Mouse (Mus musculus): ENCODE measurements at regions not wholly inside any gene's neighbourhood (a gene's known extent, or its start where the extent isn't known, plus 50 kb on each side); places are given as distances from the start of the nearest gene placed in this dataset.

DNA sequence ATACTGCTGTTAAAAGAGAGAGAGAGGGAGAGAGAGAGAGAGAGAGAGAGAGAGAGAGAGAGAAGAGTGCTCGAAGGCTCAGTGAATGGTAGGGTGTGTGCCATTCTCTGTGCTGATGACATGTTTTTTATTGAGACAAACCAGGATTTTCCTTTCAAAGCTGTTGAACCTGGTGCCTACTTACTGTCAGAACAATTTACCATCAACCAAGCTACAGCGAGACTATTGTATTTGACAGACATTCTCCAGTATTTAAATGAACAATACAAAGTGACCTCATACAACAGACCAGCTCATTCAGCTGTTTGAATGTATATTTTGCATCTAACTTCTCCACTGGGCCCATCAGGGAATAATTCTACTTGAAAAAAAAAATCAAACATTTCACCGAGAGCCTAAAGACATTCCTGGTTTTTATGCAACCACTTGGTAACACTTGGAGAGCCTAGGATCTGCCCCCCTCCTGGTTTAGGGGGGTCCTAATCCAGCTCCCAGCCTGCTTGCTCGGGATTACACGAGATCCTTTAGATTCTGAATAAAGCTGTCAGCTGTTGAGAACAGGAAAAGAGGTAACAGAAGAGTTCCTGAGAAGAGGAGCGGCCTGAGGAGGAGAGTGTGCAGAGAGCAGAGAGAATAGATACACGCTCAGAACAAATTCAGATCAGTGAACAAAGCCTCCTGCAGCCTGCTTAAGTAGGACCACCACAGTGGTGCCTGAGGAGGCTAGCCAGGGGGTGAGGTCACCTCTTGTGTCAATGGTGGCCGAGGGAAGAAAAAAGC is 117.3 kb downstream of the Anapc10 start:
- WGBS = 25% methylated on average over 8 of the region's 8 CpGs
- peak; percentile 39 for DNase-seq (ENCODE audit: extremely low spot score, low spot score)

DNA sequence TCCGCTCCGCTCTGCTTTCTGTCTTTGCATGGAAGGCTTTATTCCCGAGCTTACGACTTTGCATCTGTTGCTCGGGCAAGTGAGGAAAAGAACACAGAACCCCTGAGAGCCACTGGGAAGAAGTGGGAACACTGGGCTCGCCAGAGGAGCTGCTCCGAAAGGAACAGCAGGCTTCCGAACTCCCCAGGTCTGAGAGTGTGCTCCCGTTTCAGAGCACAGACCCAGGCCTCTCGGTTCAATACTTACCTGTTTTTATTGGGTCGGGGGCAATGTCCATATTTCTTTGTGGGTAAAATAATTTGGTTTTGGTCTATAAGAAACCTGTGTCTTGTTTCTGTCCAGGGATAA is 117.9 kb downstream of the Anapc10 start:
- 13% methylated on average over 11 of the region's 11 CpGs for WGBS
- H3K27me3 ChIP-seq (ENCODE audit: poor library complexity, severe bottlenecking) = no peaks in the 10 kb centered on the region

More for the DNA sequence above, 117.3 kb downstream of the Anapc10 start:
- no peaks in the 10 kb centered on the region for H3K27me3 ChIP-seq (ENCODE audit: poor library complexity, severe bottlenecking)
- H3K9me3 ChIP-seq = no peaks in the 10 kb centered on the region
- peak overlapping the region; percentile 35 for H3K4me3 ChIP-seq
- H3K27ac ChIP-seq = peak overlapping the region; percentile 77
- H3K4me1 ChIP-seq = peaks cover 21% of the 10 kb centered on the region
- H3K36me3 ChIP-seq (replicated peaks) = no peaks in the 10 kb centered on the region

DNA sequence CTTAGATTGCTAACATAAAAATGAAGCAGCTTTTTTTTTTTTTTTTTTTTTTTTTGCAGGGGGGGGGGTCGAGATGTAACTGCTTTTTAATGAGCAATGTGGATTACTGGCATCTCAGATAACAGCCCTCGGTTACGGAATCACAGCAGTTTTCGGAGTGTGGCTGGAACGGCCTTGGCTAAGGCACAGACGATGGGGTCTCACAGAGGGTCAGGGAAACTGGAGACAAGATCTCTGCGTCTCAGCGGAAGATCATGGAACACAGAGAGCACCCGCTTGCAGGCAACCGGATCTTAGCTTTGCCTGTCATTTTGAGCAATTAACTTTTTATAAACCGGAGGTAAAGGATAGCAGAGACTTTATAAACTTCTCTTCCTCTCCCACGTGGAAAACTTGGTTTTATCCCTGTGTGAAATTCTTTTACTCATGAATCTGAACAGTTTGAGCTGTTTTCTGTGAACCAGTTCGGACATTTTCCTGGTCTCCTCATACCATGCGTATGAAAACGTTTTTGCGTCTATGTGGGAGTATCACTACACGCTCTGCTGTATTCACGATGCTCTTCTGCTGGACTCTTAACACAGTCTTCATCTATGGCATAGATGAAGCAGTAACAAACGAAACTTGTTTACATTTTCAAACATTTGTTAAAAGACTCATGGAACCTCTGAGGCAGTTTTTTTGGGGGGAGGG is 118.5 kb downstream of the Anapc10 start:
- WGBS = 59% methylated on average over 19 of the region's 19 CpGs
- peaks cover 21% of the 10 kb centered on the region for H3K4me1 ChIP-seq
- no peaks in the 10 kb centered on the region for H3K36me3 ChIP-seq (replicated peaks)
- peak overlapping the region; percentile 35; the same call in 1 of the 2 replicates for H3K4me3 ChIP-seq
- no peak overlapping the region for H3K27ac ChIP-seq
- H3K27me3 ChIP-seq (ENCODE audit: poor library complexity, severe bottlenecking) = no peaks in the 10 kb centered on the region
- H3K9me3 ChIP-seq = no peaks in the 10 kb centered on the region
- DNase-seq (ENCODE audit: extremely low spot score, low spot score) = no peak

More for the DNA sequence above, 117.9 kb downstream of the Anapc10 start:
- Histone ChIP-seq H3K36me3 (replicated peaks) (no peaks in the 10 kb centered on the region), H3K27ac (peak overlapping the region; percentile 77), H3K4me3 (peak overlapping the region; percentile 35), H3K9me3 (no peaks in the 10 kb centered on the region), H3K4me1 (peaks cover 21% of the 10 kb centered on the region)
- DNase-seq (ENCODE audit: extremely low spot score, low spot score) = no peak

DNA sequence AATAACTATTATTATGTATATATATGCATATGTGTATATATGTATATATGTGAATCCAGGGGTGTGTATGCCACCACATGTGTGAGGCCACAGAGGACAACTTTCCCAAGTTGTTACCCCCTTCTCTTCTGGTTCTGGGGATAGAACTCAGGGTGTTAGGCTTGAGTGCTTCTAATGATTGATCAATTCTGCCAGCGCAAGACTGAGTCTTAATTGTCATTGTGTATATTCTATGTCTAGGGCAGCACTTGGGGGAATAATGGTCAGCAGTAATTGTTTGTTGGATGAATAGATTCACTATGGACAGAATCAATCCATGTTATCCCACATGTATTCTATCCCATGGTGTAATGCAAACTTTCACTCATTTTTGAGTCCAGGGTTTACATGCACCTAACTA is 127.3 kb downstream of the Anapc10 start:
- 90% methylated on average over 1 of the region's 1 CpGs for WGBS
- H3K27ac ChIP-seq = no peak overlapping the region
- no peaks in the 10 kb centered on the region for H3K4me1 ChIP-seq
- H3K9me3 ChIP-seq = no peaks in the 10 kb centered on the region
- no peaks in the 10 kb centered on the region for H3K36me3 ChIP-seq (replicated peaks)
- DNase-seq (ENCODE audit: extremely low spot score, low spot score) = no peak
- no peaks in the 10 kb centered on the region for H3K27me3 ChIP-seq (ENCODE audit: poor library complexity, severe bottlenecking)
- no peak overlapping the region for H3K4me3 ChIP-seq

- no peaks in the 10 kb centered on the region for H3K27me3 ChIP-seq (ENCODE audit: poor library complexity, severe bottlenecking)
- WGBS = 82% methylated on average over 7 of the region's 7 CpGs
- H3K4me3 ChIP-seq = no peak overlapping the region
- H3K27ac ChIP-seq = no peak overlapping the region
- DNase-seq (ENCODE audit: extremely low spot score, low spot score) = no peak
- no peaks in the 10 kb centered on the region for H3K36me3 ChIP-seq (replicated peaks)
- H3K9me3 ChIP-seq = no peaks in the 10 kb centered on the region
- no peaks in the 10 kb centered on the region for H3K4me1 ChIP-seq
Measured at GRCm38 (mm10) chr8:79849982-79850514, 138.4 kb downstream of the Anapc10 start.

- Histone ChIP-seq H3K36me3 (replicated peaks) (no peaks in the 10 kb centered on the region), H3K27me3 (ENCODE audit: poor library complexity, severe bottlenecking) (no peaks in the 10 kb centered on the region), H3K9me3 (no peaks in the 10 kb centered on the region), H3K4me1 (no peaks in the 10 kb centered on the region), H3K4me3 (no peak overlapping the region), H3K27ac (no peak overlapping the region)
- no peak for DNase-seq (ENCODE audit: extremely low spot score, low spot score)
- 76% methylated on average over 6 of the region's 6 CpGs for WGBS
Measured at GRCm38 (mm10) chr8:79850519-79850918, 138.9 kb downstream of the Anapc10 start.

- Histone ChIP-seq H3K27ac (no peak overlapping the region), H3K4me3 (no peak overlapping the region), H3K36me3 (replicated peaks) (no peaks in the 10 kb centered on the region), H3K9me3 (no peaks in the 10 kb centered on the region), H3K4me1 (no peaks in the 10 kb centered on the region), H3K27me3 (ENCODE audit: poor library complexity, severe bottlenecking) (no peaks in the 10 kb centered on the region)
- WGBS = 77% methylated on average over 7 of the region's 7 CpGs
- no peak for DNase-seq (ENCODE audit: extremely low spot score, low spot score)
Measured at GRCm38 (mm10) chr8:79872416-79873077, 160.9 kb downstream of the Anapc10 start.

- no peak for DNase-seq (ENCODE audit: extremely low spot score, low spot score)
- WGBS = 82% methylated on average over 6 of the region's 6 CpGs
- H3K4me1 ChIP-seq = 0 out of 2 replicates have a peak, but pooled peaks cover 5% of the 10 kb centered on the region
- H3K4me3 ChIP-seq = no peak overlapping the region
- H3K27ac ChIP-seq = no peak overlapping the region
- H3K27me3 ChIP-seq (ENCODE audit: poor library complexity, severe bottlenecking) = no peaks in the 10 kb centered on the region
- H3K9me3 ChIP-seq = no peaks in the 10 kb centered on the region; the same call in 1 of the 2 replicates
- no peaks in the 10 kb centered on the region for H3K36me3 ChIP-seq (replicated peaks)
Measured at GRCm38 (mm10) chr8:79907971-79908370, 149.8 kb downstream of the Hhip start.

All from forebrain, embryonic 10.5 days (tissue).